Mouse (Mus musculus): Measurements from ENCODE around the gene Matn4.

The Matn4 gene

DNA sequence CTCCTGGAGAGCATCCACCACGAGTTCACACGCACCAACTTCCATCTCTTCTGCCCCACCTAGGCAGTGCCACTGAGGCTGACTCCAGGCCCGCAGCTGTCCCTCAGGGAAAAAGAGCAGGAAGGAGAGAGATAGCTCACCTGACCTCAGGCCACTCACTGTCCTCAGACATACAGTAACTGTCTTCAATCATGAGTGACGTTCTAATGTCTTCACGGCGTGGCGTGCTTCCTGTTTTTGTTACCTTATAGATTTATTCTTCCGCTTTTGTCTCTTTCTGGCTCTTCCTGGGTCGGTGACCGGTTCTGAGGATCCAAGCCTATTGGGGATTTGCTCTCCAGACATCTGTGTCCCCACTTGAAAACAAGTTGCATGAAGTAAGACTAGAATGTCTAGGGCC is 9.6 kb upstream of the Matn4 start:
- DNase-seq (ENCODE audit: low spot score in 2 of 2) = no peak

GRCm38 (mm10) chr2:164414167-164414566 is 9.2 kb upstream of the Matn4 start:
- DNase-seq (ENCODE audit: low spot score in 2 of 2) = no peak

DNA sequence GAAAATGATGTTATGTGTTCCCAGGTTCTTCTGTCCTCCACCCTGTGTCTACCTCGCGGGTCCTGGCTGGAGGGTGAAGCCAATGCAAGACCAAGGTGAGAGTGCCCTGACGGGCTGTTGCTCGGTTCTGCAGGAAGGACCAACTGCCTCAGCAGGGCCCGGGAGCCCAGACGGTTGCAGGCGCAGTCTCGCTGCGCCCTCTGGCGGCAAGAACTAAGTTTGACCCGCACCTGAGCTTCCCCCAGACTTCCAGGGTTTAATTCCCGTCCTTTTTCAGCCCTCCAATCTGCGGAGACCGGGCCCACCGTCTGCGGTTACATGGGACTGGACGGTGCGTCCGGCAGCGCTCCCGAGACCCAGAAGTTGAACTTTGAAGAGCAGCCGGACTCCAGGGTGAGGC is 2.7 kb upstream of the Matn4 start:
- DNase-seq (ENCODE audit: low spot score in 2 of 2) = peak; percentile 43 to 58

- no peak for DNase-seq (ENCODE audit: low spot score in 2 of 2)
Observed at GRCm38 (mm10) chr2:164405519-164405918, 559 bp upstream of the Matn4 start.

DNA sequence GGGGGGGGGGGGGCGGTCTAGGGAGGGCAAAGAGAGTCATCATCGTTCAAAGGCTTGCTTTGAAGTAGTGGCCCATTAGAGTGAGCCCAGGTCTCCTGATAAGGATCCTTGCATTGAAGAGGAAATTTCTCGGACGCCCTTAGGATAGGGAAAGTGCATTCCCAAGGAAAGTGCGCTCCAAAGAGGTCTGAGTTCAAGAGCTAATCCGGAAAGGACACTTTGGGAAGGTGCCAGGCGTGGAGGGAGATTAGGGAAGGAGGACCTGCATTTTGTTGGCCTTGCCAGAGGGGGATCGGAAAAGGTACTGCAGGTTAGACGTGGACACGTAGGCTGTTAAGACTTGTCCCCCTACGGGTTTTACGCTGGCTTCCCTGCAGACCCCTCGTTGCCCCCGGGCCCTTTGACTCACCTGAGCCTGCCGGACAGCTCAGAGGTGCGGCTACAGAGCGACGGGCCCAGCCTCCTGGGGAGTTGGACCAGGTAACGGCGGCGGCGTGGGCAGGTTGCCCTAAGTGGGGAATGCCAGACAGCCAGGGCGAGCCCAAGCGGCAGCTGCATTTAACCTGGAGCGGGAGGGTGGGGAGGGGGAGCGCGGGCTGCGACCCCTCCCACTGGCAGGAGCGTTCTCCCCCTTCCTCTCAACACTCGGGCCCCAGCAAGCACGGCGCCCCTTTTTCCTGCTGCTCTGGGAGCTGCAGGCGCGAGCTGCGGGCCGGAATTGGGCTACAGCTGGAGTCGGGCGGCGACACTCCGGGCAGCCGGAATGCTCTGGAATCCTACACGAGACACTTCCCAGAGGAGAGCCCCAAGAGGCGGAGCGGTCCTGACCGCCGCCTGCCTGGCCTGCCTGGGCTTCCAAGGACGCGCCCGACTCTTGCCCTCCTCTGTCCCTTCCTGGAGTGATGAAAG is 624 bp downstream of the Matn4 start:
- DNase-seq (ENCODE audit: low spot score in 2 of 2) = no peak

DNA sequence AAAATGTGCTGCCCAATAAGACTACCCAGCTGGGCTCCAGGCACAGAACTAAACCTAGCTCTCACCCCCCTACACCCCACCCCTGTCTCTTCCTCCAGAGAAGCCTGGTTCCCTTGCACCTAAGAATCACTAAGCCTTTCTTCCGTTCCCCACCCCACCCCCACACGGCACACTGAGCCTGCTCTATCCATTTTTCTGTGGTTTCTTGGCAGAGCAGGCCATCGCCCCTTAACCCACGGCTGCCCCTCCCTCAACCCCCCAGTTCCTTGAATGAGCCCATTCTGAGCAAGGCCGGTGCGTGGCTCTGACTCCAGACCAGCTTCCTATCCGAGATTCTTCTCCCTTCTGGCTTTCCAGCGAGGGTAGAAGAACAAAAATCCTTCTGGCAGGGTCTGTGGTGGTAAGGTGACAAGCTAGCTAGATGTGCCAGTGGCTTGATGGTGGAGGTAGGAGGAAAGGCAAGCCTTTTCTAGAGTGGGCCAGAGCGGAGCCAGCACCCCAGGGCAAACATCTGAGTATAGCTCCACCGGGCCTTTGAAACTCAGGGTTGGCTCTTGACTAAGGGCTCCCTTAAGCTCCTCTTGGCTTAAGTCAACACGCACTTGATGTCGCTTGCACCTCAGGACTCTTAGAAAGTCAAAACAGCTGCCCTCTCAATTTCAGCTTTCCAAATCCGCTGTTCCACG is 1.4 kb downstream of the Matn4 start:
- DNase-seq (ENCODE audit: low spot score in 2 of 2) = no peak

DNA sequence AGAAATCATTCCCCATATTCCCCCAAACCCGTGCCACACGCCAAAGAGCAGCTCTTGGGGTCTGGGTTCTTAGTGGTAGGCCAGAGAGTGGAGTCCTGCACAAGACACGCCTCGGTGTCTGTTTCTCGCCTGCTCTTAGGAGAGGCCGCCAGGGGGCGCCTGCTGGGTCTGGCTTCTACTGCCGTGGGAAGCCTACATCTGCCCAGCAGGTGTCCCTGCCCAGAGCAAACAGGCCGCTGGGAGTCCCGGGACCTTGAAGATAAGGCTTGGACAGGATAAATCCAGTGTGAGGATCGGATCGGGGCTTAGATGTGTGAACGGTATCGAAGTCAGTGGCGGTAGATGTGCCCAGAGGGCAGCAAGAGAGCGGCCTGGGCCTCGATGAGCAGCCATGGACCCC is 2.1 kb downstream of the Matn4 start, which contains the start of gene Rbpjl:
TSS of gene Rbpjl (plus strand) at position 236 of the 400 bp plus-strand sequence.
- peak; percentile 41 to 59 for DNase-seq (ENCODE audit: low spot score in 2 of 2)

DNA sequence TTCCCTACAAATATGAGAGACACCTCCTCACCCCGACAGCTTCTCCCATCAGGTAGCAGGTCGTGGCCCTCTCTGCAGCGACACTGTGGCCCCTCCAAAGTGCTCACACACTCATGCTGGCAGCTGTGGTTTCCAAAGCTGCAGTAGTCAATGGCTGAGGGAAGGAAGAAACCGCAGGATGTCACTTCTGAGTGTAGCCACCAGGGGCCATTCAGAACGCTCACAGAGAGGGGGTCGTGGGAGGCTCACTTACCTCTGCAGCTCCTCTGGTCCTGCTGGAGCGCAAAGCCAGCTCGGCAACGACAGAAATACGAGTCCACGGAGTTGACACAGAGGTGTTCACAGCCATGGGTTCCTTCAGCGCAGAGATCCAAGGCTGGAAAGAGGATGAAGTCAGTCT is 8.0 kb downstream of the Matn4 start:
- no peak for DNase-seq (ENCODE audit: low spot score in 2 of 2)

GRCm38 (mm10) chr2:164396076-164396475 is 8.9 kb downstream of the Matn4 start:
- DNase-seq (ENCODE audit: low spot score in 2 of 2) = no peak

- DNase-seq (ENCODE audit: low spot score in 2 of 2) = no peak
Observed at GRCm38 (mm10) chr2:164393126-164393525, 11.8 kb downstream of the Matn4 start.

GRCm38 (mm10) chr2:164389499-164389898 is 15.5 kb downstream of the Matn4 start:
- peak; percentile 79 to 82 for DNase-seq (ENCODE audit: low spot score in 2 of 2)

GRCm38 (mm10) chr2:164389020-164389419 is 15.9 kb downstream of the Matn4 start, which contains the start of gene Slpi:
Slpi (minus strand) TSS chr2:164389095.
- no peak for DNase-seq (ENCODE audit: low spot score in 2 of 2)

GRCm38 (mm10) chr2:164386953-164387352 is 18.0 kb downstream of the Matn4 start:
- DNase-seq (ENCODE audit: low spot score in 2 of 2) = peak; percentile 54 to 63

DNA sequence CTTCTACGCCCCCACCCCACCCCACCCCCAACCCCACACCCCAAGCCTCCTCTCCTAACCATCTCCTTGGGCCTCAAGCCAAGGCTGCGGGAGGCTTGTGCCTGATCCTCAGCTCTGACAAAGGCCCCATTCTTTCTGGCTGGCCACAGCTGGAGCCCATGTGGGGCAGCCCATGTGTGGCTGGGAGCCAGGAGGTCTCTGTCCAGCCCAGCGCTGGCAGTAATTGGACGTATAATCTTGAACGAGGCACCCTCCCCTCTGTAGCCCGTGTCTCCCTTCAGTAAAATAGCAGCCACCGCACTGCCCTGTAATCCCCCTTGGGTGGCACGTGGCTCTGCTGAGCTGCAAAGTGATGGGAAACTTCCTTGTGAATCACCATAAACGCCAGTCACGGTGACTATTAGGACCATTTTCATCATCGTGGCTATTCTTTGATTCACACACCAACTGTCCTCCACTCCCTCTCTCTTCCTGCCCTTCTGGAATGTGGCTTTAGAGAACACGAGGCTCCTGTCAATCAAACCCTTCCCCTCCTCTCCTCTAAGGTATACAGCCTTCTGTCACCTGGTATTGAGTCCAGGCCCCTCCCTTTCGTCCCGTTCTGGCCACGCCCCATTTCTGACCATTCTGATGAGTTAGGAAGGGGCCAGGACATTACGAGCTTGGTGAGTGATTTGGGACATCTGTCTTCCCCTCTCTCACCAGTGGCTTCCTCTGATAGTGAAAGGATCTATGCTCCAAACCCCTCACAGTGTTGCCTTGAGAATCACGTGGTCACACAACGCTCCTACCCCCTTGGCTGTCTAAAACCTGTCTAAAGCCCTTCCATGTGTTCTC is 18.8 kb downstream of the Matn4 start:
- DNase-seq (ENCODE audit: low spot score in 2 of 2) = no peak

DNA sequence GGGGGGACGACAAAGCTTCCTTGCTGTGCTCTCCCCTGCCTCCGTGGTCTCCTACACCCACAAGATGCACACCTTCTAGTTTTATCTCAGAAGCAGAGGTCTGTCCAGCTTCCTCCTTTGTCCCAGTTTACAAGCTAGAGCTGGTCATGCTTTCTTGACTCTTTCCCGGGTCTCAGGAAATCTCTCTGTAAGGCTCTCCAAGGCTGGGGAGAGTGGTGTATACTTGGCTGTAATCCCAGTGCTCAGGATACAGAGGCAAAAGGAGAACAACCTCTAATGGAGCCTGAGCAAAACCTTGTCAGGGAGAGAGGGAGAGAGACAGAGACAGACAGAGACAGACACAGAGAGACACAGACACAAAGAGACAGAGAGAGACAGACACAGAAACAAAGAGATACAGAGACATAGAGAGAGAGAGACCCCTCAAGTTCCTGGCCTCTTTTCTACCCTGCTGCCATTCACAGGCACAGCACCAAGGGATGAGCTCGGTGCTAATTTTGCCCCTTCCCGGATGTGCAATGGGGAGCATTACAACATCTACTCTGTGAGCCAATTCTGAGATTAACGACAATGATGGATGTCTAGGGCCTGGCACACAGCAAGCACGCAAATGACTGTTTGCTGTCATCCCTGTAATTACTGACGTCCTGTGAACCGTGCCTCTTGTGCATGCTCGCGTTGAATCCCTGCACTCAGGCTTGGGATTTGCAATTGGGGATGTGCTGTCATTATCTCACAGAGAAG is 21.1 kb downstream of the Matn4 start:
- no peak for DNase-seq (ENCODE audit: low spot score in 2 of 2)

DNA sequence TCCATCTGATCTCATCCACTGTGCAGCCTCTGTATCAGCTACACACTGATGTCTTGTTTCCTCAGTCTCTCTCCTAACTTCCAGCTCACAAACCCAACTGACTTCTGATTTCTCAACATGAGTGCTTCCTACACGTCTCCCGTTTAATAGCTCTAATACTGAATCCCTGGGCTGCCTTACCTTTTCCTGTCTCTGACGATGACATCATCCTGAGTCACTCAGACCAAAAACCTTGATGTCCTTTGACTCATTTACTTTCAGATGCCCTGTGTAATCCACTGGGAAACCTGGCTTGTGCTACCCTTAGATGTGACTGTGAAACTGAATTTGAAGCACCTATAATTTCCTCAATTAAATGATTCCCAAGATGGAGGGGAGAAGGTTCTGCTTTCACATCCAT is 22.0 kb downstream of the Matn4 start:
- no peak for DNase-seq (ENCODE audit: low spot score in 2 of 2)

DNA sequence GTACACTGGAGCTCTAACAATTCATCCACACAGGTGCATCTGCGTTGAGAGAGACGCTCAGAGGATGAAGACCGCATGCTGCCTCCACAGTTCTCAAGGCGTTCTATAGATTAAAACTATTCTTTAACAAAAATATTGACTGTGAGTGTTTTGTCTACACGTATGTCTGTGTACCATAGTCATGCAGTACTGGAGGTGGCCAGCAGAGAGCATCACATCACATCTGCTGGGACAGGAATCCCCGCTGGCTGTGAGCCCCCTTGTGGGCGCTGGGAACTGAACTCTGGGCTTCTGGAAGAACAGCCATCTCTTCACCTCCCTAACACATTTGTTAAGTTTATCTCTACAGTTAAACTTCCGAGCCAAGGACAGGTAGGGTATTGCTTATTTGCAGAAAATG is 23.2 kb downstream of the Matn4 start:
- no peak for DNase-seq (ENCODE audit: low spot score in 2 of 2)

GRCm38 (mm10) chr2:164377478-164378426 is 27.2 kb downstream of the Matn4 start:
- DNase-seq (ENCODE audit: low spot score in 2 of 2) = no peak

- DNase-seq (ENCODE audit: low spot score in 2 of 2) = no peak
Observed at GRCm38 (mm10) chr2:164373187-164373586, 31.8 kb downstream of the Matn4 start.

- DNase-seq (ENCODE audit: low spot score in 2 of 2) = no peak
Observed at GRCm38 (mm10) chr2:164372408-164373053, 32.4 kb downstream of the Matn4 start.

Data from frontal cortex, postnatal 25 days (tissue).